Mouse (Mus musculus): ENCODE measurements around the gene Hist1h4c.

DNA sequence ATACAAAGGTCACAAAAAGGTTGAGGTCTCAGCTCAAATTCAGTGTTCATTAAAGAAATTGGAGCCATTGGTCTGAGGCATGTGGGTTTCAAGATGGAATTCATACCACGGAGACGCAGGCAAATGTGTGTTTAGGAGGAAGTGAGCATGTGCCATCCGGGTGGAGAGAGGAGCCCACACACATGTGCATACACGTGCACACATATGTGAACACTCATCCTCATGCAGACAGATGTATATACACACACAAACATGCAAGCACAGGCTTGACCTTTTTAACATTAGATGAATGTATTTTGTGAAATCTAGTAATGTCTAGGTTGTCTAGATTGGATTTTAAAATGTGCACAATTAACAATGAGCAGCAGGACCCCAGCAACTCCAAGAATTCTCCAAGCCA is 4.0 kb upstream of the Hist1h4c start:
- TF ChIP-seq CTCF (IDR thresholded peaks at IDR 0.05) (no peak), EP300 (IDR thresholded peaks at IDR 0.05) (no peak)

Data from lung, postnatal 0 days (tissue).